Mouse (Mus musculus) heart, embryonic 11.5 days (tissue): Measurements from ENCODE around the gene Olfr715b. TPM values are rescaled to one million over a fixed set of nuclear protein-coding genes. Genes with fewer than 3 reads are reported as not detected.
"Not testable (repeated sequence)": the region's sequence is repeated elsewhere in the genome, so short reads cannot be mapped to it uniquely, and the experiment has no call there.

ENCODE experiments used
- ATAC-seq: fragments of 200-750 bp; cut with Nextera tagmentation; replicated peaks from 2 replicates; pipeline ENCODE4 v1.8.0; 2017; ENCODE audit warnings: moderate library complexity; ENCODE audit not compliant: insufficient number of reproducible peaks, low FRiP score, low TSS enrichment
- H3K27ac ChIP-seq: fragments of 300-500 bp; sonication (generic); 2 replicates; pipeline ENCODE4 v1.5.1; 2014; ENCODE audit warnings: mild to moderate bottlenecking, low read depth, low read length
- H3K27me3 ChIP-seq: fragments of 300-500 bp; sonication (generic); 2 replicates; pipeline ENCODE4 v1.6.1; 2014; ENCODE audit warnings: mild to moderate bottlenecking, low read length, mixed read lengths; ENCODE audit not compliant: control insufficient read depth, insufficient read depth
- H3K36me3 ChIP-seq: fragments of 300-500 bp; sonication (generic); 2 replicates; pipeline ENCODE4 v1.6.1; 2014; ENCODE audit warnings: mild to moderate bottlenecking, low read length, moderate library complexity, mixed read lengths; ENCODE audit not compliant: control insufficient read depth, insufficient read depth
- H3K4me1 ChIP-seq: fragments of 300-500 bp; sonication (generic); 2 replicates; pipeline ENCODE4 v1.6.1; 2014; ENCODE audit warnings: low read length; ENCODE audit not compliant: control insufficient read depth, insufficient read depth
- H3K4me2 ChIP-seq: fragments of 300-500 bp; sonication (generic); 2 replicates; pipeline ENCODE4 v1.6.1; 2014; ENCODE audit warnings: mild to moderate bottlenecking, moderate library complexity
- H3K4me3 ChIP-seq: fragments of 300-500 bp; sonication (generic); 2 replicates; pipeline ENCODE4 v1.5.1; 2014; ENCODE audit warnings: low read depth, low read length
- H3K9ac ChIP-seq: fragments of 300-500 bp; sonication (generic); 2 replicates; pipeline ENCODE4 v1.6.1; 2014; ENCODE audit warnings: mild to moderate bottlenecking, low read depth, low read length, moderate library complexity
- H3K9me3 ChIP-seq: fragments of 300-500 bp; sonication (generic); replicated peaks from 2 replicates; pipeline ENCODE4 v1.6.1; 2016; ENCODE audit warnings: low read length; ENCODE audit not compliant: control insufficient read depth
- WGBS: fragments of 180-500 bp; shearing (Covaris S2); extraction: QIAGEN DNeasy Blood & Tissue Kit; methylation state at CpG from one replicate; pipeline ENCODE4 v1.1.7; 2014; ENCODE audit not compliant: insufficient replicate concordance; 5-methylcytosine and 5-hydroxymethylcytosine counted together
- polyA plus RNA-seq: library from polyadenylated mRNA; unstranded; fragments of >200 nt; fragmentation: Nextera tagmentation; extraction: Ambion mirVana; gene quantifications from 2 replicates; pipeline ENCODE4 v1.2.1, GENCODE M21; 2014

Gene Olfr715b
- polyA plus RNA-seq = not detected in 2 replicates

- not testable (repeated sequence) for H3K27ac ChIP-seq
Measured at GRCm38 (mm10) chr7:107110269-107110668, at the start of gene Olfr715b. Gene Olfr715b, minus strand, starts transcription at chr7:107110369.

GRCm38 (mm10) chr7:107138027-107138426, 27.9 kb upstream of the Olfr715b start, which contains the start of gene Olfr716:
Gene Olfr716, plus strand, starts transcription at chr7:107138327.
- H3K4me1 ChIP-seq, H3K27ac ChIP-seq, H3K4me2 ChIP-seq, H3K27me3 ChIP-seq, H3K9me3 ChIP-seq, H3K9ac ChIP-seq, H3K4me3 ChIP-seq, H3K36me3 ChIP-seq, ATAC-seq: not testable (repeated sequence)
- 59% methylated on average over 2 of the region's 2 CpGs for WGBS

More at GRCm38 (mm10) chr7:107110269-107110668, at the start of gene Olfr715b:
- not testable (repeated sequence) for H3K36me3 ChIP-seq, ATAC-seq, H3K27me3 ChIP-seq, H3K9ac ChIP-seq, H3K9me3 ChIP-seq, H3K4me2 ChIP-seq, H3K4me1 ChIP-seq, H3K4me3 ChIP-seq
- WGBS = 75% methylated on average over 1 of the region's 2 CpGs

- H3K4me1 ChIP-seq, H3K27ac ChIP-seq, H3K36me3 ChIP-seq, H3K27me3 ChIP-seq, H3K4me2 ChIP-seq, H3K9ac ChIP-seq, H3K9me3 ChIP-seq, H3K4me3 ChIP-seq, ATAC-seq: not testable (repeated sequence)
- 88% methylated on average over 2 of the region's 3 CpGs for WGBS
Measured at GRCm38 (mm10) chr7:107130983-107131382, 20.8 kb upstream of the Olfr715b start, which contains the start of gene Olfr715. Gene Olfr715, minus strand, starts transcription at chr7:107131083.

GRCm38 (mm10) chr7:107092920-107093319, 17.2 kb downstream of the Olfr715b start, which contains the start of gene Olfr17:
Gene Olfr17, plus strand, starts transcription at chr7:107093220.
- no peak for ATAC-seq
- 58% methylated on average over 1 of the region's 1 CpGs for WGBS
- Histone ChIP-seq H3K27ac (no peak within 1 kb of the TSS), H3K4me1 (no peaks in the 10 kb centered on the region), H3K9me3 (no peaks in the 10 kb centered on the region), H3K4me3 (no peak within 1 kb of the TSS), H3K4me2 (no peak within 1 kb of the TSS), H3K27me3 (no peaks in the 10 kb centered on the region), H3K9ac (no peak within 1 kb of the TSS), H3K36me3 (no peaks in the 10 kb centered on the region)

- ATAC-seq = no peak
- no peak within 1 kb of the TSS for H3K9ac ChIP-seq
- WGBS = 84% methylated on average over 2 of the region's 2 CpGs
Measured at GRCm38 (mm10) chr7:107070681-107071080, 39.5 kb downstream of the Olfr715b start, which contains the start of gene Olfr714. Gene Olfr714, plus strand, starts transcription at chr7:107070981.

More at GRCm38 (mm10) chr7:107070681-107071080, 39.5 kb downstream of the Olfr715b start, which contains the start of gene Olfr714:
- no peak within 1 kb of the TSS for H3K27ac ChIP-seq
- no peaks in the 10 kb centered on the region for H3K4me1 ChIP-seq
- H3K27me3 ChIP-seq = no peaks in the 10 kb centered on the region
- H3K4me2 ChIP-seq = no peak within 1 kb of the TSS
- H3K4me3 ChIP-seq = no peak within 1 kb of the TSS
- H3K36me3 ChIP-seq = no peaks in the 10 kb centered on the region
- peaks cover 3% of the 10 kb centered on the region; the same call in 1 of the 2 replicates for H3K9me3 ChIP-seq

Other genes starting within 250 kb of the Olfr715b start
- gene Olfr704, start 247.2 kb downstream of the Olfr715b start, polyA plus RNA-seq = not detected in 2 replicates
- gene Olfr705, start 233.5 kb downstream of the Olfr715b start, polyA plus RNA-seq = not detected in 2 replicates
- not detected in 2 replicates for gene Olfr706, start 222.2 kb downstream of the Olfr715b start, polyA plus RNA-seq
- gene Olfr707, start 209.1 kb downstream of the Olfr715b start, polyA plus RNA-seq = not detected in 2 replicates
- not detected in 2 replicates for gene Olfr1532-ps1, start 202.4 kb downstream of the Olfr715b start, polyA plus RNA-seq
- gene Olfr709-ps1, start 178.2 kb downstream of the Olfr715b start, polyA plus RNA-seq = not detected in 2 replicates
- gene Olfr710, start 162.1 kb downstream of the Olfr715b start, polyA plus RNA-seq = not detected in 2 replicates
- not detected in 2 replicates for gene Olfr6, start 146.4 kb downstream of the Olfr715b start, polyA plus RNA-seq
- not detected in 2 replicates for gene Olfr711, start 134.9 kb downstream of the Olfr715b start, polyA plus RNA-seq
- gene Olfr2, start 104.3 kb downstream of the Olfr715b start, polyA plus RNA-seq = not detected in 2 replicates
- not detected in 2 replicates for gene Olfr713, start 79.2 kb downstream of the Olfr715b start, polyA plus RNA-seq
- gene Olfr714, start 39.4 kb downstream of the Olfr715b start, polyA plus RNA-seq = not detected in 2 replicates
- gene Olfr17, start 17.1 kb downstream of the Olfr715b start, polyA plus RNA-seq = not detected in 2 replicates
- gene Olfr715, start 20.7 kb upstream of the Olfr715b start, polyA plus RNA-seq = not detected in 2 replicates
- gene Olfr716, start 28.0 kb upstream of the Olfr715b start, polyA plus RNA-seq = not detected in 2 replicates
- not detected in 2 replicates for gene Nlrp14, start 56.6 kb upstream of the Olfr715b start, polyA plus RNA-seq
- gene Rbmxl2, start 99.1 kb upstream of the Olfr715b start, polyA plus RNA-seq = not detected in 2 replicates